Mouse (Mus musculus): ENCODE data around the gene Ephb1. TPM values are rescaled to one million over a fixed set of nuclear protein-coding genes. Genes with fewer than 3 reads are reported as not detected.

Gene Ephb1
- total RNA-seq, 4 experiments from 2014 or later: 0.32 to 0.75 (median 0.51) TPM

- no peak for DNase-seq (ENCODE audit: low spot score in 2 of 2)
Observed at GRCm38 (mm10) chr9:102352186-102353055, 2.1 kb downstream of the Ephb1 start.

DNA sequence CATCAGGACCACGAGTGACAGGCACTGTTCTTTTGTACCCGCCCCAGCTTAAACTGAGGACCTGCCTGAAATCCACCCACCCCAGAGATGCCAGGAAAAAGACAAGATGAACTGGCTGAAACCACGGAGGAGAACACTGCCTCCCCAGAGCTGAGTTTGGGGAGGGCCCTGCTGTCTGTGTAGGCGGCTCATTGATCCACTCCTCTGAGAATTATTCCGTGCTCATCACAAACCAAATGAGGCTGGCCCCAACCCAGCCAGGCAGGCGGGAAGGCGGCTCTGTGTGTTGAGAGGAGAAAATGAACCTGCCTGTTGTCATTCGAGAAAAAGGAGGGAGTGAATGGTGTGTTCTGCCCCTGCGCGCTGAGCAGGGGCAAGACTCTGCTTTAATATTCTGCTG lies 2.8 kb downstream of the Ephb1 start:
- no peak for DNase-seq (ENCODE audit: low spot score in 2 of 2)

- no peak for DNase-seq (ENCODE audit: low spot score in 2 of 2)
Observed at GRCm38 (mm10) chr9:102351221-102351620, 3.3 kb downstream of the Ephb1 start.

DNA sequence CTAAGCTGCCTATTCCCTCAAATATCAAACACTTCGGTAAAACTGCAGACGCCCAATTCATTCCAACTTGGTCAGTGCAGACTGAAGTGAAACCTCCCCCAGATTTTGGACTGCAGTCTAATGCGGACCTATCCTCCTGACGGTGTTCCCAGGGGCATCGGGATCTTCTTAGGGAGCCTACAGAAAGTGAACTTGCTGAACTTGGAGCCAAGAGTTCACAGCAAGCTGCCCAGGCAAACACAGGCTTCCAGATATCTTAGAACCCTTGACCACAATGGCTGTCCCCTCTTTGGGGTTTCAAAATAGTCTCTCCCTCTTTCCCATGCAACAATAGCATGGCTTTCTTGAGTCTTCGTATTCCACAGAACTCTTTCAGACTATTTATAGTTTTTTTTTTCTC lies 3.8 kb downstream of the Ephb1 start:
- no peak for DNase-seq (ENCODE audit: low spot score in 2 of 2)

DNA sequence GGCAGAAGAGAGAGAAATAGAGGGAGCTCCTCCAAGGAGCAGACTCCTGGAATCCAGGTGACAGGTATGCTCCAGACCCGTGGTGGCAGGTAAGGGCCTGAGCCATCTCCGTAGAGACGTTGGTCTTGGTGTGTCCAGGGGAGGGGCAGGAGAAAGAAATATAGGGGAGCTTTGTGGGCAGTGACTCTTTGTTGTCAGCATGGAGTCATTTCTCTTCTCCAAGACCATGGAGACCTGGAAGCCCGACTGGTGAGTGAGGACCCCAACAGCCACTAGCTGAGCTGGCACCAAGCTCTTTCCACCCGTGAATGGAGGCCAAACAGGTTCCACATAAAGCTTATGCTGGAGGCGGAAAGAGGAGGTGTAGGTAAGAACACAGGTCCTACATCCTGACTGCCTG lies 4.4 kb downstream of the Ephb1 start:
- DNase-seq (ENCODE audit: low spot score in 2 of 2): no peak

DNA sequence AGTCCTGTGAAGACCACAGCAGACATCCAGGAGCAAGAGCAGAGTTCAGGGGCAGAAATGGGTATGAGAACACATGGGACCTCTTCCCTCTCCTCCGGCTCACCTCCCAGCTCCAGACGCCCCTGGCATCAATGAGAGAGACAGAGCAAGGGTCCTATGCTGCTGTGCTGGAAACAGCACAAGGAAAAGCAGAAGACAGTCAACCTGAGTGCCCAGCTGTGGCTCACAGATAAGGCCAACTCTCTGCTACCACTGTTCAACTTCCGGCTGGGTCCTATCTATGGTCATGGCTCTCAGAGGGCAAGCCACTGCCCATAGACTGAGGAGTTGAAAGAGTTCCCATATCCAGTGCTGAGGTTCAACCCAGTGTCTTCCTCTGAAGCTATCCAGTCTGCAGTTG lies 7.7 kb downstream of the Ephb1 start:
- no peak for DNase-seq (ENCODE audit: low spot score in 2 of 2)

- no peak for DNase-seq (ENCODE audit: low spot score in 2 of 2)
Observed at GRCm38 (mm10) chr9:102345474-102345873, 9.0 kb downstream of the Ephb1 start.

DNA sequence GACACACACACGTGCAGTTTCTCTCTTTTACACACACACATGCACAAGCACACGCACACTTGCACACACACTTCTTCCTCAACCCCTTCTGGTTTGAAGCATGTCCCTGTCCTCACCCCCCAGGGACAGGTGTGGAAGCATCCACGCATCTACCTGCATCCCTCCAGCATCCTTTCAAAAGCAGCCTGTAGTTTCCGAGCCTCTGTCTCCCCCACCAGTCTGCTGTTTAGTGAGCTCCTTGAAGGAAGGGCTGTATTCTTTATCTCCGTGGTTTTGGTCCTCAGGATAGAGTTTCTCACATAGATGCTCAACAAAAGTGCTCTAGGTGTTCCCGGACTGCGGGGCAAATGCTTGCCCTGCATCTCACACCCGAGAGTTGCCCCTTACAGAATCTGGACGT lies 9.4 kb downstream of the Ephb1 start:
- DNase-seq (ENCODE audit: low spot score in 2 of 2): no peak

DNA sequence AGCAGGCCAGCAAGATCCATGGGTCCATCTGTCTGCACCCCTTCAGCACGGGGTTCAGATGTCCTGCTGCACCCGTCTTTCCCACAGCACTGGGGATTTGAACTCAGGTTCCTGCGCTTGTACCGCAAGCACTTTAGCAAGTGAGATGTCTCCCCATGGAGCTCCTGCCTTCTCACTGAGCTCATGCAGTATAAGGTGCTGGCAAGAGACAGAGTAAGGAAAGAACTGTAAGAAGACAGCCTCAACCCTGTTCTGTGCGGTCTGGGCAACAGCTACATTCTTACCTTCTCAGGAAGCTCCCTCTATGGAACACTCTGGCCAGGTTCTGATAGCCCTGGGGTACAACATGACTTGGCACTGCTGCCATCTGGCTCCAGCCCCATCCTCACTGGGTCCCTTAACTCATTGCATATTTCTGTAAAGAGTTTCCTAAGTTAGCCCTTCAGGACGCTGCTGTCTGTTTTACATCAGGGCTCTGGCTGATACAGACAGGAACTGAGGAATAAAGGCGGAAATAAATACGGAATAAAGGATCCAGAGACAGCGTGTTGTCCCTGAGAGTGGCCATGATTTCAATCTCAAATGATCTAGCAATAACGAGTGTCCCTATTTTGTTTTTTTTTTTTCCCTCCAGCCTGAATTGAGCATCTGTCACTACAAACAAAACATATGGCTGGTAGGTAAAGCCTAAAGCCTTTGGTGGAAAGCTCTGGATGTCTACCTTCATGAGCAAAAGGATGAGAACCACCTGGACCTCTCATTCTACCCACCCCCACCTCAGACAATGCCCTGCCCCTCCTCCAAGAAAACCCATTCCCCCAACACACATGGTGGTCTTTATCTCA lies 10.2 kb downstream of the Ephb1 start:
- no peak for DNase-seq (ENCODE audit: low spot score in 2 of 2)

- no peak for DNase-seq (ENCODE audit: low spot score in 2 of 2)
Observed at GRCm38 (mm10) chr9:102343061-102343460, 11.4 kb downstream of the Ephb1 start.

GRCm38 (mm10) chr9:102342026-102342425 lies 12.5 kb downstream of the Ephb1 start:
- DNase-seq (ENCODE audit: low spot score in 2 of 2): no peak

- no peak for DNase-seq (ENCODE audit: low spot score in 2 of 2)
Observed at GRCm38 (mm10) chr9:102340768-102341167, 13.7 kb downstream of the Ephb1 start.

DNA sequence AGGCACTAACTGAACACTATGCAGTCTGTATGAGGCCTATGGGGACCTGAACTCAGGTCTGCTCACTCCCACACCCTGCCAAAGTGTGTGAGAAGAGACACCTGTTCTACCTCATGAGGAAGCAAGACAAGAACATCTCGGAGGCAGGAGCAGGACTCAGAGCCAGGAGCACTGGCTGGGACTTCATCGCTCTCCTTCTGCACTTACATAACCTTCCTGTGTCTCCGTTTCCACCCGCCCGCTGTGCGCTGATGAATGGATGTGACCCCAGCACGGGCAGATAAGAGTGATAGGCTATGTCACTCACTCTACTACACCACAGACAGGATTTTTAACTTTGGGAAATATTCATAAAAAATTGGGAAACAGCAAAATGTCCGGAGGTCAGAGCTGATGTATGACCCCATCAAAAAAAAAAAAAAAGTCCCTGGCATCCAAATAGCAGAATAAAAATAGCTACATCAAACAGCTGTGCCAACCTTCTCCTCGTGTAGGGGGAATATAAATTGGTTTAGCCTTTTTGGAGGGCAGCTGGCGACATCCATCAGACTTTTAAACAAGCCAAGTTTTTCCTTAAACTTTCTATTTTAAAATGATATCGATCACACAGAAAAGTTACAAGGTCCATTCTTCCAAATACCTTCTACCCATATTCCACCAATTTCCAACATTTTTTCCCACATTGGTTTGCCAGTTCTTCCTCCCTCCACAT lies 18.8 kb downstream of the Ephb1 start:
- DNase-seq (ENCODE audit: low spot score in 2 of 2): peak in 1 of 2 experiments; percentile 33

- DNase-seq (ENCODE audit: low spot score in 2 of 2): no peak
Observed at GRCm38 (mm10) chr9:102330266-102331060, 24.0 kb downstream of the Ephb1 start.

- no peak for DNase-seq (ENCODE audit: low spot score in 2 of 2)
Observed at GRCm38 (mm10) chr9:102327625-102328150, 26.8 kb downstream of the Ephb1 start.

DNA sequence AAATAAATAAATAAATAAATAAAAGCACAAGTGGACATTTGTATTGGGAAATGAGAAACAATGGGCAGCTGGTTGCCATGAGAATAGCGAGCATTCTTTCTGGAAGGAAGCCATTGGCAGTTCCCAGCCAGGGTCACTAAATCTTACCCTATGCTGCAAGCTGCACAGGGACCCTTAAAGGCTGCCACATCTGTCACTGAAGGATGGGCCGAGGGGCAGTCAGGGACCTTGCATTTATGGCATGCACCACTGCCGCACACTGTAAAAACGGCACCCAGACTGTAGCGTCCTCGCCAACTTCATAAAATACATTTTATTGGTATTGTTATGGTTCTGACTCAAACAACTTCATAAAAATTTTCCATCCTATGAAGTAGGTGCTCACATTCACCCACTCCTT lies 39.1 kb downstream of the Ephb1 start:
- no peak for DNase-seq (ENCODE audit: low spot score in 2 of 2)

DNA sequence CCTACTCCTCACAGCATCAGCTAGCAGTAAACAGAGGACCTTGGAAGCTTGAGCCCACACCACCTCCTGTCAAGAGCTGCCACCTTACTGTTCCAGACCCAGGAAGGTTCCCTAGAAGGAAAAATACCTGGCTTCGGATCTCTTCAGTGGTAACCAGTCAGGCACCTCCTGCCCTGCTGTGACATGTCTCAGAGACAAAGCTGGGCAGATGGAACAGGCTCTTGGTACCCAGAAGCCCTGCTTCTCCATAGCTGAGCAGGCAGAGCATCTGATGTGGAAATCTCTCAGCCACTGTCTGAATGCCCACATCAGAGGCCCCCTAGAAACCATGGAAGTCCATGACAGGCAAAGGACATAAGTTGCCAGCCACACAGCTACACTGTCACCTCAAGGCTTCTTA lies 39.7 kb downstream of the Ephb1 start:
- DNase-seq (ENCODE audit: low spot score in 2 of 2): no peak

GRCm38 (mm10) chr9:102310431-102310830 lies 44.1 kb downstream of the Ephb1 start:
- DNase-seq (ENCODE audit: low spot score in 2 of 2): no peak

DNA sequence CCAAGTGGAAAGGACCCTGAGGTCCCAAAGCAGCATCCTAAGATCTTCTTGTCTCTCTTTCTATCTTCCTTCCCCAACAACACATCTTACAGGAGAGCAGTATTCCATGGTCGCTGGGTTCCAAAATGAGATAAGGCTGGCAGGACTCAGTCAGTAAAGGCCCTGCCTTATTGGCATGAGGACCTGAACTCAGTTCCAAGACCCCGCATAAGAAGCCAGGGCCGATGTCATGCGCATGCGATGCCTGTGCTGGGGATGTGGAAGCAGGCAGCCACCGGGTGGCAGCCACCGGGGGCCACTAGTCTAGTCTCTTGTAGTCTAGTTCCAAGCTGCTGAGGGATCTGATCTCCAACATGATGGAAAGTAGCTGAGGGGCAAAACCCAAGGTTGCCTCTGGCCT lies 45.2 kb downstream of the Ephb1 start:
- DNase-seq (ENCODE audit: low spot score in 2 of 2): no peak

- DNase-seq (ENCODE audit: low spot score in 2 of 2): no peak
Observed at GRCm38 (mm10) chr9:102307656-102308055, 46.8 kb downstream of the Ephb1 start.
